Mouse (Mus musculus): ENCODE data around the gene Arhgap28. TPM values are rescaled to one million over a fixed set of nuclear protein-coding genes. Genes with fewer than 3 reads are reported as not detected.
"Not testable (repeated sequence)": the region's sequence is repeated elsewhere in the genome, so short reads cannot be mapped to it uniquely, and the experiment has no call there.

The Arhgap28 gene
- polyA plus RNA-seq, 1 experiment, result 0.83 TPM

DNA sequence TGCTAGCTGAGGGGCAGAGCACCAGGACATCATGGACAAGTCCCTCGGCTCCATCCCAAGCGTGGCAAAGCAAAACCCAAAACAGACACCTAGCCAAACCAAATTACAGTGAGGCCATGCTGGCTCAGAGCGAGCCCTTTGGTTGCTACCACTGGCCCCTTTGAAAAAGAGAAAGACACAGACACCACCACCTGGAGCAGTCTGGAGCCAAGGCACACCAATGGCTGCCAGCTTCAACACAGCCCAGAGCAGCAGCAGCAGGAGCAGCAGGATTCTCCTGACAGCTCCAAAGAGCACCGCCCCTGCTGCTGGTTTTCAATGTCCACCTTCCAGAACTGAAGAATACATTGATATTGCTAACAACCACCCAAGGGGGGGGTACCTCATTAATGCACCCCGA, 104.5 kb downstream of the Arhgap28 start:
- no peak overlapping the region for H3K27ac ChIP-seq (replicated peaks; ENCODE audit: low read depth, low read length)
- no peaks in the 10 kb centered on the region for H3K4me1 ChIP-seq (ENCODE audit: control insufficient read depth, insufficient read depth, insufficient read length, low read length)
- H3K4me3 ChIP-seq (ENCODE audit: insufficient read depth, low read depth, low read length), result no peak overlapping the region

DNA sequence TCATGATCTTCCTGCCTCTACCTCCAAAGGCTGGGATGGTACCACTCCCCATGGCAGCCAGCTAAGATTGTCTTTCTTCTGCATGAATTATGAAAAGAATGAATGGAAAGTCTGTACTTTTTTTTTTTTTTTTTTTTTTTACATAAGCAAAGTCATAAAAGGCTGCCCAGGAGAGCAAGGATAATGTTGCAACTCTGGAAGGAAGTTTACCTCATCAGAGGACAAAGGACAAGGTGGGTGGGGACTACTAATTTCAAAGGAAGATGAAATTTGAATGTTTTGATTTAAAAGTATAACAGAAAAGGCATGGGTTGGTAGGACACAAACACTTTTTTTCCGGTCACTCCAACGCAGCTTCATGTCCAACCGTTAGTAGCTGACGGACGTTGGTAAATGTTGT, 107.5 kb downstream of the Arhgap28 start:
- Histone ChIP-seq H3K27ac (replicated peaks; ENCODE audit: low read depth, low read length) (no peak overlapping the region), H3K4me3 (ENCODE audit: insufficient read depth, low read depth, low read length) (no peak overlapping the region), H3K4me1 (ENCODE audit: control insufficient read depth, insufficient read depth, insufficient read length, low read length) (no peaks in the 10 kb centered on the region)

DNA sequence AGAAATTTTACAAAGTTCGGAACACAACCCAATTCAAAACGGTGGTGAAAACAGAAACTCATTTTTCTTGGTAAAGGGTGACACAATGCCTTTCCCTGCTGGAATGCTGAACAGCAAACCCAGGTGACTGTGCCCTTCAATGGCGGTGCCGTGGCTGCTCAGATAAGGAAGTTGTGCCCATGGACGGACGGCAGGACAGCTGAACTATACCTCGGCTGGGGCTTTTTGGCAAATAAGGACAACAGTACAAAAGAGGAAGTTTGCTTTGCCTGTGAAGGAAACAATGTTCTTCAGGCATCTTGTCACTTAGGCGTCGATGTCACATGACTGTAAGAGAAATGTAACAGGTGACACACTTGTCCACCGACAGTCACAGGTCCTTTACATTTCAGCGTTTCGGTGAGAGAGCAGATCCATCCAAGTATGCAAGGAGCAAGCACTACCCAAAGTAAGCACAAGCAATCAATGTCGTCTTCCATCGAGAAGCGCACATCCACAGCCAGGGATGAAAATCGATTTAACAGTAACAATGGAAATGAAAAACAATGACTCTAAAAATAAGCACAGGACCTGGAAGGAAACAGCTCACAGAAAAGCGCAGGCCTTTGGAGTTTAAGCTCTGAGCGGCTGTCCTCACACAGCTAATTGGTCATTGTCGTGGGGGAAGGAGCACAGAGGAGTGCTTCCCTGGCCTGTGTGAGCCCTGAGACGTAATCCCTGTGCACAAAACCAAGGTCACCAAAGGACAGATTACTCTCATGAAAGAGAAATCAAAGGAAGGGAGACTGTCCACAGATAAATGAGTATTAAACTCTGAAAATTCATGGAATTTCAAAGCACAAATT, 114.2 kb downstream of the Arhgap28 start:
- H3K4me3 ChIP-seq (ENCODE audit: insufficient read depth, low read depth, low read length), result peak overlapping the region; percentile 34
- H3K27ac ChIP-seq (replicated peaks; ENCODE audit: low read depth, low read length), result peak overlapping the region; percentile 100
- H3K4me1 ChIP-seq (ENCODE audit: control insufficient read depth, insufficient read depth, insufficient read length, low read length), result peaks cover 6% of the 10 kb centered on the region

- Histone ChIP-seq H3K27ac (replicated peaks; ENCODE audit: low read depth, low read length) (peak overlapping the region; percentile 65; the same call in 1 of the 2 replicates), H3K4me3 (ENCODE audit: insufficient read depth, low read depth, low read length) (no peak overlapping the region), H3K4me1 (ENCODE audit: control insufficient read depth, insufficient read depth, insufficient read length, low read length) (peaks cover 6% of the 10 kb centered on the region)
These were observed 115.8 kb downstream of the Arhgap28 start for GRCm38 (mm10) chr17:67888081-67888480.

DNA sequence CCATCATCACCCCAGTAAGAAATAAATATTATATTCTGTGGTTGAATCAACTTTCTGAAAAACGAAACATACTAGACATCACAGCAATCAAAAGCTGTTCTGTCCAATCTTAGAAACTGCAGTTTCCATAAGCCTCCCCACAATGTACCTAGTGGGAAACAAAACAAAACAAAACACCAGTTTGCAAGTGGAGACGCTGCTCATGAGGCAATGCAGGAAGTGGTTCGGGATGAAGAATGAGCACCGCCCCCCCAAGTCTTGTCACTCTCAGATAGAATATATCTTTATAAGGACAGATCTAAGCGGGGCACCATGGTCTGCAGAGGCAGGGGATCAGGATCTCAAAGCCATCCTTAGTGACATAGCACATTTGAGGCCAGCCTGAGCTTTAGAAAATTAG, 117.6 kb downstream of the Arhgap28 start:
- Histone ChIP-seq H3K4me3 (ENCODE audit: insufficient read depth, low read depth, low read length) (no peak overlapping the region), H3K27ac (replicated peaks; ENCODE audit: low read depth, low read length) (no peak overlapping the region), H3K4me1 (ENCODE audit: control insufficient read depth, insufficient read depth, insufficient read length, low read length) (peaks cover 6% of the 10 kb centered on the region)

GRCm38 (mm10) chr17:67877599-67877998, 126.3 kb downstream of the Arhgap28 start:
- peaks cover 8% of the 10 kb centered on the region; the same call in 1 of the 2 replicates for H3K4me1 ChIP-seq (ENCODE audit: control insufficient read depth, insufficient read depth, insufficient read length, low read length)
- no peak overlapping the region for H3K4me3 ChIP-seq (ENCODE audit: insufficient read depth, low read depth, low read length)
- peak overlapping the region; percentile 15 for H3K27ac ChIP-seq (replicated peaks; ENCODE audit: low read depth, low read length)

- H3K27ac ChIP-seq (replicated peaks; ENCODE audit: low read depth, low read length), result no peak overlapping the region
- H3K4me3 ChIP-seq (ENCODE audit: insufficient read depth, low read depth, low read length), result no peak overlapping the region
These were observed 134.0 kb downstream of the Arhgap28 start for GRCm38 (mm10) chr17:67869731-67870601.

GRCm38 (mm10) chr17:67866541-67867241, 137.2 kb downstream of the Arhgap28 start:
- no peak overlapping the region for H3K4me3 ChIP-seq (ENCODE audit: insufficient read depth, low read depth, low read length)
- 0 out of 2 replicates have a peak, but pooled peaks cover 2% of the 10 kb centered on the region for H3K4me1 ChIP-seq (ENCODE audit: control insufficient read depth, insufficient read depth, insufficient read length, low read length)
- peak overlapping the region; percentile 85 for H3K27ac ChIP-seq (replicated peaks; ENCODE audit: low read depth, low read length)

More at GRCm38 (mm10) chr17:67869731-67870601, 134.0 kb downstream of the Arhgap28 start:
- H3K4me1 ChIP-seq (ENCODE audit: control insufficient read depth, insufficient read depth, insufficient read length, low read length), result 0 out of 2 replicates have a peak, but pooled peaks cover 2% of the 10 kb centered on the region

DNA sequence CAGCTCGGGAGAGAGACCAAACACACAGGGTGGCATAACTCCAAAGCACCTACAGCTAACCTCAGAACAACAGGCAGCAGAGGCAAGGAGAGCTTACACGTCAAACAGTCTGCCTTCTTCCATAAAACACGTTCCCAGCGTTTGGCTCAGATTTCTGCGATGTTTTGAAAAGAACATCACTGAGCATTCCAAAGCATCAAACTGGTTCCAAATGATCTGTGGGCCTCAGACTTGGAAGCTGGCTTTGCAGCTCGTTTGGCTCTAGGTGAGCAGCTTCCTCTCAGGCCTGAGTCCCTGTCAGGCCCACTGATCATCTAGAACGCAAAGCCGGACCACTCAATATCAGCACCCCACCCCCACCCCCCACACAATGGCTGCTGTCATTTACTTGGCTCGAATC, 137.9 kb downstream of the Arhgap28 start:
- H3K4me1 ChIP-seq (ENCODE audit: control insufficient read depth, insufficient read depth, insufficient read length, low read length), result 0 out of 2 replicates have a peak, but pooled peaks cover 2% of the 10 kb centered on the region
- no peak overlapping the region for H3K4me3 ChIP-seq (ENCODE audit: insufficient read depth, low read depth, low read length)
- peak overlapping the region; percentile 85 for H3K27ac ChIP-seq (replicated peaks; ENCODE audit: low read depth, low read length)

DNA sequence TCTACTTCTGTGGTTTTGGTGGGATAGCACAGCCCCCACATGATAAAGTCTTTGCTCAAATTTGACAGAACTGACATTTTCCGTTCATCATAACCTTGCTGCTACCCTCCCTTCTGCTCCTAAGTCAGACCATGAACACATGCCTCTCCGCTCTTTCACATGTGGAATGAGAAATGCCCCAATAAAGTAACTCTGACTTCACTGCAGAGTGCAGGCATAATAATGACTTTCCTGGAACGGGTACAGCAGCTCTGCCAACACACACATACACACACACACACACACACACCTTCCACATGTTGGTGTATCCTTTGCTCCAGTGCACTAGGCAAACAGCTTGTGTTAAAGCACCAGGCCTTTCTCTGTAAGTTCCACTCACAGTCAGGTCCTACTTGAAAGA, 139.0 kb downstream of the Arhgap28 start:
- 0 out of 2 replicates have a peak, but pooled peaks cover 2% of the 10 kb centered on the region for H3K4me1 ChIP-seq (ENCODE audit: control insufficient read depth, insufficient read depth, insufficient read length, low read length)
- no peak overlapping the region for H3K4me3 ChIP-seq (ENCODE audit: insufficient read depth, low read depth, low read length)
- H3K27ac ChIP-seq (replicated peaks; ENCODE audit: low read depth, low read length), result no peak overlapping the region

GRCm38 (mm10) chr17:67864363-67864762, 139.6 kb downstream of the Arhgap28 start:
- H3K4me1 ChIP-seq (ENCODE audit: control insufficient read depth, insufficient read depth, insufficient read length, low read length), result 0 out of 2 replicates have a peak, but pooled peaks cover 2% of the 10 kb centered on the region
- H3K4me3 ChIP-seq (ENCODE audit: insufficient read depth, low read depth, low read length), result no peak overlapping the region
- no peak overlapping the region for H3K27ac ChIP-seq (replicated peaks; ENCODE audit: low read depth, low read length)

DNA sequence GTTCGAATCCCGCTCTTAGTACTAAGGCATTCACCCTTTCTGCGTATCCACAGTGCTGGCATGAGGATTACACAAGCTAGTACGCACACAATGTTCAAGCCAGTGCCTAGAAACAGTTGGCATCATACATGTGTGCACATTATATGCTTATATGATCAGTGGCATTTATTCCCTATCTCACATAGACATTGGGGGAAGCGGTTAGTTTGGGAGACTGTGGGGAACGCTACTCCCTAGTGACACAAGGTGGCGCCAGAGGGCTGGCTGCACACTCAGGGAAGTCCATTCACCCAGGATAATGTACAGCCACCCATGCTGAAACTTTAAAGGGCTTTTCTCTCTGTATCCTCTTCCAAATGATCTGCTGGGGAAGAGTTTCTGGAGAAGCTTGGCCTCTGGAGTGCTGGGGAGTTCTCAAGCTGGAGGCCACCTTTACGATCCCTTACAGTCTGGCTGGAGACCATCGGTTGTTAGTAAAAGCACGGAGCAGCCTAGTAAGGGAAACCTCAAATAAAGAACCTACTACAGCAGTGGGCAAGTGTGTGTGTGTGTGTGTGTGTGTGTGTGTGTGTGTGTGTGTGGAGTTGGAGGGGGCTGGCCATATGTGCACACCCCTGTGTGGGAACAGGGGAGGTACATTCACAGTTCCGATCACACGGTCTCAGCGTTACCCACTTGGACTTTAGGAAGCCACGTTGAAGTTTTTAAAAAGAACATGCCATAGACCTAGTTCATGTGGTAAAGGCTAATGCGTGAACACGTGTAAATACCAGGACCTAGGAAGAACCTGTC, 142.0 kb downstream of the Arhgap28 start:
- H3K4me1 ChIP-seq (ENCODE audit: control insufficient read depth, insufficient read depth, insufficient read length, low read length), result no peaks in the 10 kb centered on the region
- no peak overlapping the region for H3K4me3 ChIP-seq (ENCODE audit: insufficient read depth, low read depth, low read length)
- no peak overlapping the region for H3K27ac ChIP-seq (replicated peaks; ENCODE audit: low read depth, low read length)

- Histone ChIP-seq H3K27ac (replicated peaks; ENCODE audit: low read depth, low read length) (no peak overlapping the region), H3K4me1 (ENCODE audit: control insufficient read depth, insufficient read depth, insufficient read length, low read length) (no peaks in the 10 kb centered on the region), H3K4me3 (ENCODE audit: insufficient read depth, low read depth, low read length) (no peak overlapping the region)
These were observed 142.8 kb downstream of the Arhgap28 start for GRCm38 (mm10) chr17:67861080-67861630.

DNA sequence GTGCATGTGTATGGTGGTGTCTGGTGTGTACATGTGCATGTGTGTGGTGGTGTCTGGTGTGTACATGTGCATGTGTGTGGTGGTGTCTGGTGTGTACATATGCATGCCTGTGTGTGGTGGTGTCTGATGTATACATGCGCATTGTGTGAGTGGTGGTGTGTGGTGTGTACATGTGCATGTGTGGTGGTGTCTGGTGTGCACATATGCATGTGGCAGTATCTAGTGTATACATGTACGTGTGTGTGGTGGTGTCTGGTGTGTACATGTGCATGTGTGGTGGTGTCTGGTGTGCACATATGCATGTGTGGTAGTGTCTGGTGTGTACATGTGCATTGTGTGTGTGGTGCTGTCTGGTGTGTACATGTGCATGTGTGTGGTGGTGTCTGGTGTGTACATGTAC, 162.4 kb downstream of the Arhgap28 start:
- H3K27ac ChIP-seq (replicated peaks; ENCODE audit: low read depth, low read length); H3K4me1 ChIP-seq (ENCODE audit: control insufficient read depth, insufficient read depth, insufficient read length, low read length); H3K4me3 ChIP-seq (ENCODE audit: insufficient read depth, low read depth, low read length): not testable (repeated sequence)

Measured in brown adipose tissue, adult 24 weeks (tissue).